Mouse (Mus musculus) midbrain, embryonic 14.5 days (tissue): ENCODE data around the gene Map2k1. TPM values are rescaled to one million over a fixed set of nuclear protein-coding genes. Genes with fewer than 3 reads are reported as not detected.
"Not testable (repeated sequence)": the region's sequence is repeated elsewhere in the genome, so short reads cannot be mapped to it uniquely, and the experiment has no call there.

Source experiments
- ATAC-seq: fragments of 200-750 bp; cut with Nextera tagmentation; 2 replicates; pipeline ENCODE4 v1.8.0; 2017; ENCODE audit warnings: moderate number of reproducible peaks, moderate library complexity; ENCODE audit not compliant: low FRiP score, low TSS enrichment
- DNase-seq: peaks from one replicate; pipeline ENCODE4 v3.0.0-alpha.2; 2015
- H3K27ac ChIP-seq: fragments of 300-500 bp; sonication (generic); replicated peaks from 2 replicates; pipeline ENCODE4 v1.5.1; 2014; ENCODE audit warnings: mild to moderate bottlenecking, low read depth, low read length, moderate library complexity
- H3K27me3 ChIP-seq: fragments of 300-500 bp; sonication (generic); 2 replicates; pipeline ENCODE4 v1.6.1; 2014; ENCODE audit warnings: low read length, control low read depth, mixed read lengths; ENCODE audit not compliant: control insufficient read depth, insufficient read depth
- H3K36me3 ChIP-seq: fragments of 300-500 bp; sonication (generic); 2 replicates; pipeline ENCODE4 v1.6.1; 2014; ENCODE audit warnings: low read length, control low read depth; ENCODE audit not compliant: control insufficient read depth, insufficient read depth
- H3K4me1 ChIP-seq: fragments of 300-500 bp; sonication (generic); 2 replicates; pipeline ENCODE4 v1.6.1; 2014; ENCODE audit warnings: mild to moderate bottlenecking, antibody characterized with exemption, low read length, control low read depth; ENCODE audit not compliant: control insufficient read depth, insufficient read depth
- H3K4me2 ChIP-seq: fragments of 300-500 bp; sonication (generic); 2 replicates; pipeline ENCODE4 v1.6.1; 2014; ENCODE audit warnings: mild to moderate bottlenecking, low read length, moderate library complexity
- H3K4me3 ChIP-seq: fragments of 300-500 bp; sonication (generic); replicated peaks from 2 replicates; pipeline ENCODE4 v1.5.1; 2014; ENCODE audit warnings: low read depth, low read length
- H3K9ac ChIP-seq: fragments of 300-500 bp; sonication (generic); replicated peaks from 2 replicates; pipeline ENCODE4 v1.6.1; 2014; ENCODE audit warnings: mild to moderate bottlenecking, low read length, moderate library complexity
- H3K9me3 ChIP-seq: fragments of 300-500 bp; sonication (generic); 2 replicates; pipeline ENCODE4 v1.6.1; 2016; ENCODE audit warnings: low read length, control low read depth, mixed read lengths; ENCODE audit not compliant: control insufficient read depth
- WGBS: fragments of 180-500 bp; shearing (Covaris S2); extraction: QIAGEN DNeasy Blood & Tissue Kit; methylation state at CpG from one replicate; pipeline ENCODE4 v1.1.7; 2014; 5-methylcytosine and 5-hydroxymethylcytosine counted together
- polyA plus RNA-seq: library from polyadenylated mRNA; unstranded; fragments of >200 nt; fragmentation: Nextera tagmentation; extraction: Ambion mirVana; gene quantifications from 2 replicates; pipeline ENCODE4 v1.2.1, GENCODE M21; 2014

Map2k1 gene
- polyA plus RNA-seq, 1 experiment from 2014 or later, result 50.7 TPM

GRCm38 (mm10) chr9:64172816-64173665 is 80.4 kb downstream of the Map2k1 start, which contains the start of the genes Zwilch and Rpl4:
Zwilch (minus strand) TSS chr9:64173104.
Rpl4 (plus strand) TSS chr9:64173375.
- Histone ChIP-seq H3K36me3 (peaks cover 31% of the 10 kb centered on the region), H3K4me1 (peaks cover 15% of the 10 kb centered on the region), H3K4me3 (peak within 1 kb of the TSS; percentile 79), H3K4me2 (peak within 1 kb of the TSS; percentile 97), H3K9me3 (no peaks in the 10 kb centered on the region), H3K27me3 (no peaks in the 10 kb centered on the region), H3K27ac (peak within 1 kb of the TSS; percentile 83), H3K9ac (peak within 1 kb of the TSS; percentile 66)
- peak; percentile 93 for DNase-seq
- peak; percentile 80; the same call in 1 of the 2 replicates for ATAC-seq
- under 1% methylated on average over 42 of the region's 42 CpGs for WGBS

- peaks cover 24% of the 10 kb centered on the region for H3K36me3 ChIP-seq
- H3K4me1 ChIP-seq, result peaks cover 15% of the 10 kb centered on the region
- peak overlapping the region; percentile 83 for H3K27ac ChIP-seq
- peak overlapping the region; percentile 97 for H3K4me2 ChIP-seq
- WGBS, result 4% methylated on average over 18 of the region's 18 CpGs
- no peak for DNase-seq
- H3K9ac ChIP-seq, result peak overlapping the region; percentile 66
- 0 out of 2 replicates have a peak, but pooled peaks have one; percentile 4 for ATAC-seq
- H3K9me3 ChIP-seq, result no peaks in the 10 kb centered on the region
- no peaks in the 10 kb centered on the region for H3K27me3 ChIP-seq
- peak overlapping the region; percentile 79 for H3K4me3 ChIP-seq
These were observed 81.2 kb downstream of the Map2k1 start for GRCm38 (mm10) chr9:64172145-64172815.

- not testable (repeated sequence) for H3K4me2 ChIP-seq, H3K27ac ChIP-seq, DNase-seq, H3K36me3 ChIP-seq, H3K27me3 ChIP-seq, H3K9me3 ChIP-seq, H3K4me3 ChIP-seq, H3K9ac ChIP-seq, ATAC-seq
- 97% methylated on average over 3 of the region's 3 CpGs for WGBS
- peaks cover 15% of the 10 kb centered on the region for H3K4me1 ChIP-seq
These were observed 83.5 kb downstream of the Map2k1 start for GRCm38 (mm10) chr9:64169967-64170366.

GRCm38 (mm10) chr9:64160471-64160870 is 93.0 kb downstream of the Map2k1 start:
- H3K4me2 ChIP-seq, result no peak overlapping the region

GRCm38 (mm10) chr9:64156641-64157040 is 96.8 kb downstream of the Map2k1 start:
- no peaks in the 10 kb centered on the region for H3K9me3 ChIP-seq
- no peak for DNase-seq
- no peaks in the 10 kb centered on the region for H3K4me1 ChIP-seq
- H3K27ac ChIP-seq, result no peak overlapping the region
- H3K4me2 ChIP-seq, result no peak overlapping the region
- peaks cover 14% of the 10 kb centered on the region; the same call in 1 of the 2 replicates for H3K36me3 ChIP-seq
- no peak for ATAC-seq
- H3K27me3 ChIP-seq, result no peaks in the 10 kb centered on the region
- WGBS, result 93% methylated on average over 1 of the region's 1 CpGs
- H3K9ac ChIP-seq, result no peak overlapping the region
- no peak overlapping the region for H3K4me3 ChIP-seq

More at GRCm38 (mm10) chr9:64160471-64160870, 93.0 kb downstream of the Map2k1 start:
- Histone ChIP-seq H3K9me3 (no peaks in the 10 kb centered on the region), H3K27ac (no peak overlapping the region), H3K27me3 (no peaks in the 10 kb centered on the region), H3K36me3 (peaks cover 14% of the 10 kb centered on the region; the same call in 1 of the 2 replicates), H3K4me3 (no peak overlapping the region), H3K9ac (0 out of 2 replicates have a peak overlapping the region, but pooled peaks have one; percentile 2), H3K4me1 (no peaks in the 10 kb centered on the region)
- WGBS, result 92% methylated on average over 5 of the region's 5 CpGs
- DNase-seq, result no peak
- ATAC-seq, result no peak

- Histone ChIP-seq H3K4me2 (no peak overlapping the region), H3K27ac (no peak overlapping the region), H3K9ac (no peak overlapping the region), H3K9me3 (no peaks in the 10 kb centered on the region), H3K4me1 (no peaks in the 10 kb centered on the region), H3K36me3 (no peaks in the 10 kb centered on the region), H3K27me3 (no peaks in the 10 kb centered on the region), H3K4me3 (no peak overlapping the region)
- 94% methylated on average over 9 of the region's 9 CpGs for WGBS
- ATAC-seq, result no peak
- DNase-seq, result no peak
These were observed 113.6 kb downstream of the Map2k1 start for GRCm38 (mm10) chr9:64139879-64140278.

GRCm38 (mm10) chr9:64138896-64139295 is 114.5 kb downstream of the Map2k1 start:
- H3K4me1 ChIP-seq, H3K27ac ChIP-seq, H3K9me3 ChIP-seq, H3K9ac ChIP-seq, H3K4me2 ChIP-seq, ATAC-seq, H3K27me3 ChIP-seq, H3K36me3 ChIP-seq, H3K4me3 ChIP-seq: not testable (repeated sequence)
- DNase-seq, result peak; percentile 79
- WGBS, result 10% methylated on average over 6 of the region's 6 CpGs
